Comparison of ENCODE assay signal across 10 mouse cellular contexts in genomic region chr17:84385696-84386095, GRCm38 (mm10).
DNase-seq lines count a peak whose midpoint lies in the region; ATAC-seq and TF ChIP-seq lines count a peak whose summit lies in the region.
"Had no signal": no experiment of that assay in that cellular context is flagged by ENCODE, and none has a peak within 500 bp of the region (broad histone marks: within the 10 kb centered on the region; RNA-seq: fewer than 3 reads in every experiment).

No protein-coding gene starts in this region.

- 85% methylated on average over 6 of the region's 6 CpGs for WGBS in kidney, embryonic 16.5 days

- H3K4me1 ChIP-seq in kidney, embryonic 16.5 days (ENCODE audit: insufficient read depth, low read length): no peaks in the 10 kb centered on the region
- H3K4me1 ChIP-seq in CH12.LX (ENCODE audit: control insufficient read depth in 1 of 2, insufficient read depth in 2 of 2): peaks cover 0 to 14% of the 10 kb centered on the region in 2 experiments; a peak in 1 of 4 replicates
- H3K4me1 ChIP-seq: hindbrain, embryonic 12.5 days had no signal

- peak; percentile 75 for TF ChIP-seq RAD21 in CH12.LX (IDR thresholded peaks at IDR 0.05; ENCODE audit: low read depth, low read length)

- no peak for ATAC-seq in kidney, embryonic 16.5 days (ENCODE audit: low FRiP score, low TSS enrichment)
- ATAC-seq in megakaryocyte, adult 5-6 weeks (ENCODE audit: poor library complexity, severe bottlenecking): peak; percentile 63
- ATAC-seq in monocyte, adult 5-6 weeks (replicated peaks; ENCODE audit: insufficient number of reproducible peaks, low FRiP score, low TSS enrichment, poor library complexity, severe bottlenecking): no peak
- ATAC-seq in activated CD4-positive, CD25-positive, alpha-beta regulatory T cell, adult 4 months: no peak

- no peak overlapping the region for H3K4me2 ChIP-seq in kidney, embryonic 16.5 days (replicated peaks; ENCODE audit: low read depth, low read length)
- H3K4me2 ChIP-seq in CH12.LX (ENCODE audit: insufficient read depth, low read depth, poor library complexity, severe bottlenecking): no peak overlapping the region
- H3K4me2 ChIP-seq: hindbrain, embryonic 12.5 days; limb, embryonic 12.5 days had no signal

- TF ChIP-seq POLR2A in CH12.LX (IDR thresholded peaks at IDR 0.05; ENCODE audit: low read depth, low read length): no peak

- in situ Hi-C loops in CH12.LX (cut with MboI; ENCODE audit: low pct_ligation_motif_present, low pct_unique_long_range_greater_than_20kb, low sequenced_read_pairs): loop anchor here (25.0 kb wide), 1 partner anchor 473 kb away; no protein-coding TSS in a partner anchor

- no peaks in the 10 kb centered on the region for H3K27me3 ChIP-seq in kidney, embryonic 16.5 days (ENCODE audit: insufficient read depth, low read length)
- H3K27me3 ChIP-seq in CH12.LX (replicated peaks): no peaks in the 10 kb centered on the region
- H3K27me3 ChIP-seq: hindbrain, embryonic 12.5 days; limb, embryonic 12.5 days had no signal

- peak; percentile 33 for DNase-seq in kidney, adult 9 months
- DNase-seq in CH12.LX (ENCODE audit: extremely low read depth) (peak; percentile 21), R1 (ENCODE audit: low read depth, low spot score) (peak; percentile 51)
- DNase-seq: adrenal gland, postnatal 14 days had no signal

- H3K36me3 ChIP-seq in kidney, embryonic 16.5 days (ENCODE audit: insufficient read depth, low read length): peaks cover 33% of the 10 kb centered on the region
- H3K36me3 ChIP-seq in CH12.LX (replicated peaks in 1 of 2; ENCODE audit: control insufficient read depth in 1 of 2, insufficient read depth in 1 of 2, low read length in 1 of 2): peaks cover 39 to 78% of the 10 kb centered on the region in 2 experiments

- no peak overlapping the region for H3K4me3 ChIP-seq in kidney, embryonic 16.5 days (ENCODE audit: low read length)
- no peak overlapping the region for H3K4me3 ChIP-seq in CH12.LX (replicated peaks in 1 of 3; ENCODE audit: low read depth in 2 of 3, low read length in 2 of 3, poor library complexity in 1 of 3)
- H3K4me3 ChIP-seq: hindbrain, embryonic 12.5 days; limb, embryonic 12.5 days had no signal

- dilution Hi-C loops in CH12.LX (cut with MboI; ENCODE audit: extremely low pct_ligation_motif_present, extremely low pct_unique_long_range_greater_than_20kb, low sequenced_read_pairs): no loop called here

- no peak overlapping the region for H3K27ac ChIP-seq in kidney, embryonic 16.5 days (ENCODE audit: low read length)
- no peak overlapping the region for H3K27ac ChIP-seq in CH12.LX (ENCODE audit: insufficient read depth, low read depth)
- H3K27ac ChIP-seq: hindbrain, embryonic 12.5 days; limb, embryonic 12.5 days had no signal

- no peak overlapping the region for H3K9ac ChIP-seq in kidney, embryonic 16.5 days (replicated peaks; ENCODE audit: low read length)
- no peak overlapping the region for H3K9ac ChIP-seq in CH12.LX (ENCODE audit: insufficient read depth, low read depth)
- H3K9ac ChIP-seq: hindbrain, embryonic 12.5 days; limb, embryonic 12.5 days had no signal

- TF ChIP-seq CTCF in CH12.LX (conservative IDR thresholded peaks at IDR 0.05 in 1 of 2, IDR thresholded peaks at IDR 0.05 in 1 of 2; ENCODE audit: low read depth in 2 of 2, low read length in 2 of 2): peak; percentile 40 to 68; a peak in 3 of 4 replicates

- peaks cover 2% of the 10 kb centered on the region for H3K9me3 ChIP-seq in kidney, embryonic 16.5 days (ENCODE audit: low read length)
- peaks cover 4% of the 10 kb centered on the region for H3K9me3 ChIP-seq in CH12.LX (replicated peaks; ENCODE audit: low read length)
- H3K9me3 ChIP-seq: hindbrain, embryonic 12.5 days had no signal

- H3K79me2 ChIP-seq in CH12.LX (replicated peaks; ENCODE audit: control insufficient read depth, extremely low read depth, insufficient read depth, poor library complexity, severe bottlenecking): no peaks in the 10 kb centered on the region

- no peak for TF ChIP-seq EP300 in CH12.LX (IDR thresholded peaks at IDR 0.05; ENCODE audit: low read length)

TF ChIP-seq in CH12.LX, 34 proteins besides CTCF, POLR2A, EP300 and RAD21:
- no peak for TF ChIP-seq MEF2A (IDR thresholded peaks at IDR 0.05; ENCODE audit: borderline replicate concordance, low read depth, low read length)
- TF ChIP-seq HCFC1 (IDR thresholded peaks at IDR 0.05; ENCODE audit: low read depth, low read length): no peak
- TF ChIP-seq SMC3 (IDR thresholded peaks at IDR 0.05; ENCODE audit: low read depth, low read length): peak; percentile 59
- TF ChIP-seq GABPA (IDR thresholded peaks at IDR 0.05; ENCODE audit: insufficient replicate concordance, low read depth, low read length): no peak
